Mouse (Mus musculus) heart, embryonic 12.5 days (tissue): Measurements from ENCODE around the gene Nup88. TPM values are rescaled to one million over a fixed set of nuclear protein-coding genes. Genes with fewer than 3 reads are reported as not detected.

Experiments used
- ATAC-seq: fragments of 200-750 bp; cut with Nextera tagmentation; 2 replicates; pipeline ENCODE4 v1.8.0; 2017; ENCODE audit warnings: moderate TSS enrichment, moderate library complexity; ENCODE audit not compliant: insufficient number of reproducible peaks, low FRiP score
- H3K27ac ChIP-seq: fragments of 300-500 bp; sonication (generic); 2 replicates; pipeline ENCODE4 v1.5.1; 2016; ENCODE audit warnings: mild to moderate bottlenecking, moderate library complexity; ENCODE audit not compliant: poor library complexity, severe bottlenecking
- H3K27me3 ChIP-seq: fragments of 300-500 bp; sonication (generic); replicated peaks from 2 replicates; pipeline ENCODE4 v1.6.1; 2016; ENCODE audit warnings: mild to moderate bottlenecking, moderate library complexity
- H3K36me3 ChIP-seq: fragments of 300-500 bp; sonication (generic); 2 replicates; pipeline ENCODE4 v1.6.1; 2016; ENCODE audit warnings: mild to moderate bottlenecking, moderate library complexity
- H3K4me1 ChIP-seq: fragments of 300-500 bp; sonication (generic); replicated peaks from 2 replicates; pipeline ENCODE4 v1.6.1; 2016; ENCODE audit warnings: mild to moderate bottlenecking
- H3K4me2 ChIP-seq: fragments of 300-500 bp; sonication (generic); 2 replicates; pipeline ENCODE4 v1.6.1; 2016; ENCODE audit warnings: mild to moderate bottlenecking, moderate library complexity
- H3K4me3 ChIP-seq: fragments of 300-500 bp; sonication (generic); 2 replicates; pipeline ENCODE4 v1.5.1; 2016; ENCODE audit warnings: mild to moderate bottlenecking
- H3K9ac ChIP-seq: fragments of 300-500 bp; sonication (generic); 2 replicates; pipeline ENCODE4 v1.6.1; 2016; ENCODE audit warnings: mild to moderate bottlenecking, moderate library complexity
- H3K9me3 ChIP-seq: fragments of 300-500 bp; sonication (generic); replicated peaks from 2 replicates; pipeline ENCODE4 v1.6.1; 2016; ENCODE audit warnings: mild to moderate bottlenecking, moderate library complexity
- WGBS: fragments of 180-500 bp; shearing (Covaris S2); methylation state at CpG from one replicate; pipeline ENCODE4 v1.1.7; 2016; 5-methylcytosine and 5-hydroxymethylcytosine counted together
- polyA plus RNA-seq: library from polyadenylated mRNA; unstranded; fragments of >200 nt; fragmentation: Nextera tagmentation; extraction: Ambion mirVana; gene quantifications from 2 replicates; pipeline ENCODE4 v1.2.1, GENCODE M21; 2016

The Nup88 gene
- polyA plus RNA-seq, 1 experiment from 2014 or later = 118 TPM

DNA sequence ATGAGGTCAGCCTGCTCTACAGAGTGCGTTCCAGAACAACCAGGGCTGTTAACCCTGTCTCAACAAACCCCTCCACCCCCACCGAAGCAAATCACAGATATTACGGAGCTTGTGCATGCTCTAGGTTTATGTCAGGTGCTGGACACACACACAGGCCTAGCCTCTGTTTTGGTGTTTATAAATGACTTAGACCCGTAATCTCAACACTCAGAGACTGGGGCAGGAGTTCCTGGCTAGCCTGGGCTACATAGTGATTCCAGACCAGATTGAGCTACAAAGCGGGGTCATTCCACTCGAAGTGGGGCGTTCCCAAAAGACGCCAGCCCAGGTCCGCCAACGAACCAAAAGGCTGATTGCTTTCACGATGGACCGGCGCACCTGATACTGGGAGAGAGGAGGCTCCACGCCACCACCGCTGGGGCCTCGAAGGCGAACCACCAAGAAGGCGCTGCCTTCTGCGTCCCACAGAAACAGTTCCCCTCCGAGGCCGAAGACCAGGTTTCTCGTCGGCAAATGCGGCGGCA lies 440 bp downstream of the Nup88 start:
- H3K36me3 ChIP-seq = peaks cover 45% of the 10 kb centered on the region
- under 1% methylated on average over 25 of the region's 25 CpGs for WGBS

GRCm38 (mm10) chr11:70964222-70964907 lies 5.4 kb downstream of the Nup88 start:
- ATAC-seq = no peak
- Histone ChIP-seq H3K9ac (no peak overlapping the region), H3K4me3 (no peak overlapping the region), H3K9me3 (no peaks in the 10 kb centered on the region), H3K4me1 (peaks cover 8% of the 10 kb centered on the region), H3K36me3 (peaks cover 72% of the 10 kb centered on the region), H3K27me3 (no peaks in the 10 kb centered on the region), H3K27ac (no peak overlapping the region), H3K4me2 (no peak overlapping the region)
- 82% methylated on average over 4 of the region's 4 CpGs for WGBS

More for the DNA sequence above, 440 bp downstream of the Nup88 start:
- peak overlapping the region; percentile 95 for H3K4me3 ChIP-seq
- peak overlapping the region; percentile 97 for H3K9ac ChIP-seq
- ATAC-seq = peak; percentile 15
- no peaks in the 10 kb centered on the region for H3K27me3 ChIP-seq
- no peaks in the 10 kb centered on the region for H3K9me3 ChIP-seq
- peak overlapping the region; percentile 90 for H3K27ac ChIP-seq
- H3K4me2 ChIP-seq = peak overlapping the region; percentile 88
- H3K4me1 ChIP-seq = peaks cover 8% of the 10 kb centered on the region

- 76% methylated on average over 5 of the region's 5 CpGs for WGBS
- H3K9me3 ChIP-seq = no peaks in the 10 kb centered on the region
- no peak for ATAC-seq
- H3K9ac ChIP-seq = no peak overlapping the region
- no peaks in the 10 kb centered on the region for H3K4me1 ChIP-seq
- H3K4me2 ChIP-seq = no peak overlapping the region
- H3K4me3 ChIP-seq = no peak overlapping the region
- no peak overlapping the region for H3K27ac ChIP-seq
- peaks cover 92% of the 10 kb centered on the region for H3K36me3 ChIP-seq
- no peaks in the 10 kb centered on the region for H3K27me3 ChIP-seq
These were observed 8.8 kb downstream of the Nup88 start for GRCm38 (mm10) chr11:70960786-70961554.

GRCm38 (mm10) chr11:70954711-70955110 lies 15.1 kb downstream of the Nup88 start:
- Histone ChIP-seq H3K27ac (no peak overlapping the region), H3K4me3 (no peak overlapping the region), H3K9me3 (no peaks in the 10 kb centered on the region), H3K9ac (no peak overlapping the region), H3K4me2 (no peak overlapping the region), H3K36me3 (peaks cover 91% of the 10 kb centered on the region), H3K27me3 (no peaks in the 10 kb centered on the region), H3K4me1 (no peaks in the 10 kb centered on the region)
- 85% methylated on average over 4 of the region's 4 CpGs for WGBS
- no peak for ATAC-seq

GRCm38 (mm10) chr11:70944935-70945817 lies 24.6 kb downstream of the Nup88 start:
- Histone ChIP-seq H3K9me3 (no peaks in the 10 kb centered on the region), H3K27ac (no peak overlapping the region), H3K36me3 (peaks cover 91% of the 10 kb centered on the region), H3K4me1 (no peaks in the 10 kb centered on the region), H3K9ac (no peak overlapping the region), H3K4me2 (no peak overlapping the region), H3K4me3 (no peak overlapping the region), H3K27me3 (no peaks in the 10 kb centered on the region)
- ATAC-seq = no peak
- WGBS = 84% methylated on average over 4 of the region's 4 CpGs

DNA sequence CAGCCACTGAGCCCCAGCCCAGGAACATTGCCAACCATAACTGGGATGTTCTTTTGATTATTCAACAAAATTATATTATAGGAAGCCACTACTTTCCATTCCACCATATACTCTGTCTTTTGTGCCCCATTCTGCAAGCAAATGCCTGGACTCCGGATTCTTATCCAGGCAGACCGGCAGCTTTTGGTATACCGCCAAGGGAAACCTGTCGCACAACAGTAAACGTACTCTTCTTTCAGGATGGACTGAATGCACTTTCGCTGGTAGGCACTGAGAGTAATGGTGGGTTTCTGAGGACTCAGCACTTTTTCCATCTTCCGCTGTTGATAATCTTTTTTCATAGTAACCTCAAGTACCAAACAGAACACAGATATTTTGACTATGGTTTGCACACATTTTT lies 26.1 kb downstream of the Nup88 start:
- peaks cover 91% of the 10 kb centered on the region for H3K36me3 ChIP-seq
- H3K4me1 ChIP-seq = no peaks in the 10 kb centered on the region
- no peak overlapping the region for H3K27ac ChIP-seq
- H3K4me3 ChIP-seq = no peak overlapping the region
- ATAC-seq = no peak
- no peaks in the 10 kb centered on the region for H3K27me3 ChIP-seq
- no peak overlapping the region for H3K9ac ChIP-seq
- no peak overlapping the region for H3K4me2 ChIP-seq
- no peaks in the 10 kb centered on the region for H3K9me3 ChIP-seq
- 94% methylated on average over 7 of the region's 7 CpGs for WGBS

- 76% methylated on average over 1 of the region's 1 CpGs for WGBS
- Histone ChIP-seq H3K4me2 (no peak overlapping the region), H3K4me1 (no peaks in the 10 kb centered on the region), H3K9ac (no peak overlapping the region), H3K9me3 (no peaks in the 10 kb centered on the region), H3K36me3 (peaks cover 89% of the 10 kb centered on the region), H3K27me3 (no peaks in the 10 kb centered on the region), H3K4me3 (no peak overlapping the region), H3K27ac (no peak overlapping the region)
- no peak for ATAC-seq
These were observed 27.2 kb downstream of the Nup88 start for GRCm38 (mm10) chr11:70942596-70942995.

DNA sequence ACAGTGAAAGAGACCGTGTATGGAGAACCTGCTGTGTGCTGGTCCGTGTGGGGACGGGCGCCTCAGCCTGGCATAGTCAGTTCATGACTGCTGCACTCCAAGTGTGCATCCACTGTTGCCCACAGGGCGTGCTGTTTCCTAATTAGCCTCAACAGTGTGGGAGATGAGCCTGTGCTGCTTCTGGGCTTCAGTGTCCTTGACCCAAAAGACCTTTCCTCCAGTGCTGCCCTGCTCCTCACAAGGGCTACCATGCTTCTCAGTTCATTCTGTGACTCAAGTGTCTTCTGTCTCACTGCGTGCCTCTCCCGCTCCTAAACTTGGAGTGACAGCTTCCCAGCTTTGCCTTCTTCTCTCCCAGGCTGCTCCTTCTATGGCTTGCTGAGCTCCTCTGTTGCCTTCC lies 34.5 kb downstream of the Nup88 start:
- Histone ChIP-seq H3K27me3 (no peaks in the 10 kb centered on the region), H3K36me3 (peaks cover 77% of the 10 kb centered on the region)

GRCm38 (mm10) chr11:70931461-70931860 lies 38.3 kb downstream of the Nup88 start:
- H3K4me1 ChIP-seq = no peaks in the 10 kb centered on the region
- H3K27me3 ChIP-seq = no peaks in the 10 kb centered on the region
- no peak overlapping the region for H3K4me3 ChIP-seq
- peaks cover 69% of the 10 kb centered on the region for H3K36me3 ChIP-seq
- no peak overlapping the region for H3K9ac ChIP-seq
- WGBS = 87% methylated on average over 5 of the region's 5 CpGs
- no peaks in the 10 kb centered on the region for H3K9me3 ChIP-seq
- H3K4me2 ChIP-seq = no peak overlapping the region
- no peak overlapping the region for H3K27ac ChIP-seq
- no peak for ATAC-seq

More for the DNA sequence above, 34.5 kb downstream of the Nup88 start:
- Histone ChIP-seq H3K4me1 (no peaks in the 10 kb centered on the region), H3K27ac (no peak overlapping the region), H3K4me2 (no peak overlapping the region), H3K9me3 (no peaks in the 10 kb centered on the region), H3K9ac (no peak overlapping the region), H3K4me3 (no peak overlapping the region)
- WGBS = 87% methylated on average over 7 of the region's 7 CpGs
- no peak for ATAC-seq

DNA sequence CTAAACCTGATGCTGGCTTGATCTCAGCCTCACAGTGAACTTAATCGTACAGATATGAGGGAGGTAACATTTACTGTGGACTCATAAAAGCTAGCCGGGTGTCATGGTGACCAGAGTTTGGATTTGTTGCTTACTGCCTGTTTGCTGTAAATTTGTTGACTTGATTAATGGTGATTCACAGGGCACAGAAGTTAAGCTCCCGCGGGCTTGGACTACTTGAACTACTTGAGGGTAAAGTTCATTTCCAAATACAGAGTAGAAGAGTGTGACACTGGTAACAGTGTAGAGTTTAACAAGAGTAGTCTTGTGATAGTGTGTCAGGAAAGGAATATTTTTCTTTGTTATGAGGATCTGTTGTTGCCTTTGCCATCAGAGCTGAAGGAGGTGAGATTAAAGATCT lies 50.2 kb downstream of the Nup88 start:
- no peak for ATAC-seq
- no peak overlapping the region for H3K9ac ChIP-seq

DNA sequence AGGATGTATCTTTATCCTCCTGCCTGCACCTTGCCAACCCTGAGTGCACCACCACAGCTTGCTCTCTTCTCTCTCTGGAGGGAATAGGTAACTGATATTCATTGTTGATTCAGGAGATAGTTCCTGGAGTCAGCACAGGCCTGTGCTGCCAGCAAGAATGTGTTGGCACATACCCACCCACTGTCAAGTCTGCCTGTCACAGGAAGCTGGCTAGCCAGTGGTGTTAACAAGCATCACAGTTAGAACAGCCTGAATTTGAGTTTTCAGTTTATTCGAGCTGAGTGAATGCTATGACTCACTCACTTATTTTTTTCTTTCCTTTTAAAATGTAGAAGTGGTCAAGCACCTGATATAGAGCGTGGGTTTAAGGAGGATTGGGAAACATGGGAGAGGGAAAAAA lies 51.9 kb downstream of the Nup88 start:
- Histone ChIP-seq H3K27ac (no peak overlapping the region), H3K4me3 (no peak overlapping the region), H3K4me2 (no peak overlapping the region), H3K36me3 (peaks cover 46% of the 10 kb centered on the region), H3K9ac (no peak overlapping the region), H3K9me3 (no peaks in the 10 kb centered on the region), H3K27me3 (no peaks in the 10 kb centered on the region), H3K4me1 (no peaks in the 10 kb centered on the region)
- no peak for ATAC-seq
- WGBS = 83% methylated on average over 2 of the region's 2 CpGs

More for the DNA sequence above, 50.2 kb downstream of the Nup88 start:
- WGBS = 89% methylated on average over 4 of the region's 4 CpGs
- H3K4me2 ChIP-seq = no peak overlapping the region
- H3K4me1 ChIP-seq = no peaks in the 10 kb centered on the region
- H3K27me3 ChIP-seq = no peaks in the 10 kb centered on the region
- no peak overlapping the region for H3K4me3 ChIP-seq
- H3K36me3 ChIP-seq = peaks cover 50% of the 10 kb centered on the region
- H3K27ac ChIP-seq = no peak overlapping the region
- H3K9me3 ChIP-seq = no peaks in the 10 kb centered on the region
